In genomic region chr4:140033394-140033793, GRCm38 (mm10) we compare ENCODE assay signal across 10 mouse cellular contexts.
DNase-seq lines count a peak whose midpoint lies in the region; ATAC-seq and TF ChIP-seq lines count a peak whose summit lies in the region.
"Had no signal": no experiment of that assay in that cellular context is flagged by ENCODE, and none has a peak within 500 bp of the region (broad histone marks: within the 10 kb centered on the region; RNA-seq: fewer than 3 reads in every experiment).

No protein-coding gene starts in this region.

- no peaks in the 10 kb centered on the region for H3K36me3 ChIP-seq in hindbrain, embryonic 10.5 days
- H3K36me3 ChIP-seq in hindbrain, embryonic 14.5 days (replicated peaks; ENCODE audit: control insufficient read depth, insufficient read depth), result no peaks in the 10 kb centered on the region
- H3K36me3 ChIP-seq in limb, embryonic 10.5 days, result no peaks in the 10 kb centered on the region
- no peaks in the 10 kb centered on the region for H3K36me3 ChIP-seq in small intestine, adult 2 months (ENCODE audit: control insufficient read depth, insufficient read depth, low read length)
- H3K36me3 ChIP-seq: hindbrain, embryonic 15.5 days had no signal

- no peak for ATAC-seq in hindbrain, embryonic 14.5 days (ENCODE audit: low FRiP score)

- WGBS in hindbrain, embryonic 10.5 days, result 39% methylated on average over 7 of the region's 7 CpGs
- WGBS in hindbrain, embryonic 14.5 days, result 42% methylated on average over 7 of the region's 7 CpGs
- 41% methylated on average over 7 of the region's 7 CpGs for WGBS in limb, embryonic 10.5 days
- WGBS in small intestine, adult 2 months, result 35% methylated on average over 7 of the region's 7 CpGs

- peak; percentile 76 for DNase-seq in hindbrain, embryonic 10.5 days (ENCODE audit: low spot score)
- DNase-seq in hindbrain, embryonic 14.5 days (ENCODE audit: low spot score), result no peak
- DNase-seq in urinary bladder, postnatal 14 days (ENCODE audit: low spot score), result peak; percentile 33
- DNase-seq in urinary bladder, postnatal 10 days (ENCODE audit: low spot score), result no peak
- DNase-seq in cerebellum, postnatal 10 days, result peak; percentile 83 to 91
- DNase-seq in limb, embryonic 10.5 days (ENCODE audit: low spot score), result peak; percentile 82
- no peak for DNase-seq in frontal cortex, postnatal 25 days (ENCODE audit: low spot score in 2 of 2)

- H3K4me1 ChIP-seq in hindbrain, embryonic 10.5 days (replicated peaks), result peaks cover 54% of the 10 kb centered on the region
- peaks cover 31% of the 10 kb centered on the region for H3K4me1 ChIP-seq in hindbrain, embryonic 14.5 days (replicated peaks; ENCODE audit: control insufficient read depth, insufficient read depth, low read length)
- peaks cover 46% of the 10 kb centered on the region for H3K4me1 ChIP-seq in limb, embryonic 10.5 days
- H3K4me1 ChIP-seq in small intestine, adult 2 months (ENCODE audit: control insufficient read depth, insufficient read depth, insufficient read length, low read length), result no peaks in the 10 kb centered on the region

- TF ChIP-seq CTCF in small intestine, adult 2 months (IDR thresholded peaks at IDR 0.05; ENCODE audit: extremely low read depth, insufficient read length, insufficient replicate concordance, low read depth, low read length), result peak; percentile 83; the same call in 1 of the 2 replicates

- peaks cover 48% of the 10 kb centered on the region for H3K27me3 ChIP-seq in hindbrain, embryonic 10.5 days (ENCODE audit: insufficient read depth, poor library complexity, severe bottlenecking)
- peaks cover 11% of the 10 kb centered on the region; the same call in 1 of the 2 replicates for H3K27me3 ChIP-seq in hindbrain, embryonic 14.5 days (ENCODE audit: control insufficient read depth, insufficient read depth, low read length)
- H3K27me3 ChIP-seq in limb, embryonic 10.5 days (ENCODE audit: low read depth, poor library complexity, severe bottlenecking), result peaks cover 51% of the 10 kb centered on the region
- H3K27me3 ChIP-seq in small intestine, adult 2 months (ENCODE audit: control insufficient read depth, insufficient read depth, low read length), result peaks cover 4% of the 10 kb centered on the region

- H3K9ac ChIP-seq in hindbrain, embryonic 14.5 days, result no peak overlapping the region
- H3K9ac ChIP-seq: hindbrain, embryonic 15.5 days had no signal

- H3K27ac ChIP-seq in hindbrain, embryonic 10.5 days, result no peak overlapping the region
- H3K27ac ChIP-seq in hindbrain, embryonic 14.5 days, result no peak overlapping the region
- no peak overlapping the region for H3K27ac ChIP-seq in limb, embryonic 10.5 days
- no peak overlapping the region for H3K27ac ChIP-seq in small intestine, adult 2 months (ENCODE audit: insufficient read depth, low read depth, low read length)
- H3K27ac ChIP-seq: hindbrain, embryonic 15.5 days had no signal

- no peak overlapping the region for H3K4me3 ChIP-seq in hindbrain, embryonic 10.5 days
- H3K4me3 ChIP-seq in hindbrain, embryonic 14.5 days (replicated peaks; ENCODE audit: low read length), result no peak overlapping the region
- H3K4me3 ChIP-seq in limb, embryonic 10.5 days, result no peak overlapping the region
- no peak overlapping the region for H3K4me3 ChIP-seq in small intestine, adult 2 months (ENCODE audit: low read depth, low read length)
- H3K4me3 ChIP-seq: hindbrain, embryonic 15.5 days; myocyte had no signal

- TF ChIP-seq POLR2A in small intestine, adult 2 months (IDR thresholded peaks at IDR 0.05; ENCODE audit: low read depth, low read length), result no peak

- H3K4me2 ChIP-seq in hindbrain, embryonic 14.5 days (replicated peaks), result no peak overlapping the region
- H3K4me2 ChIP-seq: hindbrain, embryonic 15.5 days had no signal

- H3K9me3 ChIP-seq in hindbrain, embryonic 10.5 days, result no peaks in the 10 kb centered on the region
- H3K9me3 ChIP-seq in hindbrain, embryonic 14.5 days (ENCODE audit: control insufficient read depth, low read length), result no peaks in the 10 kb centered on the region
- no peaks in the 10 kb centered on the region for H3K9me3 ChIP-seq in limb, embryonic 10.5 days (replicated peaks)
- H3K9me3 ChIP-seq: hindbrain, embryonic 15.5 days had no signal

Comparison
In these comparisons a context has a peak if more than half of its experiments do, and no peak if none do; other contexts are left out.
1. DNase-seq: peak in hindbrain, embryonic 10.5 days (single experiment), urinary bladder, postnatal 14 days (single experiment), cerebellum, postnatal 10 days (2 of 2) and limb, embryonic 10.5 days (single experiment); none in hindbrain, embryonic 14.5 days (single experiment), urinary bladder, postnatal 10 days (single experiment) and frontal cortex, postnatal 25 days (0 of 2).